Mouse (Mus musculus) neural tube, embryonic 12.5 days (tissue): ENCODE data around the gene Usp49. TPM values are rescaled to one million over a fixed set of nuclear protein-coding genes. Genes with fewer than 3 reads are reported as not detected.
"Not testable (repeated sequence)": the region's sequence is repeated elsewhere in the genome, so short reads cannot be mapped to it uniquely, and the experiment has no call there.

Experiments
- ATAC-seq: fragments of 200-750 bp; cut with Nextera tagmentation; 2 replicates; pipeline ENCODE4 v1.8.0; 2017; ENCODE audit warnings: low read depth, mild to moderate bottlenecking, moderate TSS enrichment, moderate library complexity; ENCODE audit not compliant: low FRiP score
- H3K27ac ChIP-seq: fragments of 300-500 bp; sonication (generic); 2 replicates; pipeline ENCODE4 v1.5.1; 2016
- H3K27me3 ChIP-seq: fragments of 300-500 bp; sonication (generic); replicated peaks from 2 replicates; pipeline ENCODE4 v1.6.1; 2016; ENCODE audit warnings: mild to moderate bottlenecking
- H3K36me3 ChIP-seq: fragments of 300-500 bp; sonication (generic); 2 replicates; pipeline ENCODE4 v1.6.1; 2016; ENCODE audit warnings: mild to moderate bottlenecking
- H3K4me1 ChIP-seq: fragments of 300-500 bp; sonication (generic); 2 replicates; pipeline ENCODE4 v1.6.1; 2016
- H3K4me2 ChIP-seq: fragments of 300-500 bp; sonication (generic); replicated peaks from 2 replicates; pipeline ENCODE4 v1.6.1; 2016; ENCODE audit warnings: mild to moderate bottlenecking
- H3K4me3 ChIP-seq: fragments of 300-500 bp; sonication (generic); 2 replicates; pipeline ENCODE4 v1.5.1; 2016
- H3K9ac ChIP-seq: fragments of 300-500 bp; sonication (generic); 2 replicates; pipeline ENCODE4 v1.6.1; 2016; ENCODE audit warnings: mild to moderate bottlenecking
- H3K9me3 ChIP-seq: fragments of 300-500 bp; sonication (generic); 2 replicates; pipeline ENCODE4 v1.6.1; 2016; ENCODE audit warnings: mild to moderate bottlenecking
- WGBS: fragments of 180-500 bp; shearing (Covaris S2); methylation state at CpG from one replicate; pipeline ENCODE4 v1.1.7; 2016; 5-methylcytosine and 5-hydroxymethylcytosine counted together
- polyA plus RNA-seq: library from polyadenylated mRNA; unstranded; fragments of >200 nt; fragmentation: Nextera tagmentation; extraction: Ambion mirVana; gene quantifications from 2 replicates; pipeline ENCODE4 v1.2.1, GENCODE M21; 2016

Gene Usp49
- polyA plus RNA-seq, 1 experiment from 2014 or later, result 12.5 TPM

- Histone ChIP-seq H3K27me3 (no peaks in the 10 kb centered on the region), H3K27ac (peak overlapping the region; percentile 69), H3K4me2 (peak overlapping the region; percentile 88), H3K9ac (peak overlapping the region; percentile 78), H3K9me3 (no peaks in the 10 kb centered on the region), H3K36me3 (peaks cover 13% of the 10 kb centered on the region), H3K4me1 (peaks cover 32% of the 10 kb centered on the region), H3K4me3 (peak overlapping the region; percentile 58)
- WGBS, result under 1% methylated on average over 56 of the region's 61 CpGs
- peak; percentile 72 for ATAC-seq
These were observed 493 bp upstream of the Usp49 start for GRCm38 (mm10) chr17:47629717-47630677.

- 0 out of 2 replicates have a peak overlapping the region, but pooled peaks have one; percentile 5 for H3K9ac ChIP-seq
- no peak overlapping the region for H3K4me3 ChIP-seq
- H3K27me3 ChIP-seq, result no peaks in the 10 kb centered on the region
- H3K4me2 ChIP-seq, result peak overlapping the region; percentile 22
- H3K9me3 ChIP-seq, result no peaks in the 10 kb centered on the region
- no peak overlapping the region for H3K27ac ChIP-seq
- no peak for ATAC-seq
- peaks cover 32% of the 10 kb centered on the region for H3K4me1 ChIP-seq
- peaks cover 5% of the 10 kb centered on the region; the same call in 1 of the 2 replicates for H3K36me3 ChIP-seq
- 71% methylated on average over 4 of the region's 4 CpGs for WGBS
These were observed 1.8 kb downstream of the Usp49 start for GRCm38 (mm10) chr17:47632181-47632840.

GRCm38 (mm10) chr17:47633999-47634770 is 3.7 kb downstream of the Usp49 start:
- Histone ChIP-seq H3K36me3 (peaks cover 5% of the 10 kb centered on the region; the same call in 1 of the 2 replicates), H3K9me3 (no peaks in the 10 kb centered on the region), H3K4me1 (peaks cover 25% of the 10 kb centered on the region), H3K4me3 (no peak overlapping the region), H3K27ac (no peak overlapping the region), H3K27me3 (no peaks in the 10 kb centered on the region), H3K9ac (no peak overlapping the region), H3K4me2 (no peak overlapping the region)
- WGBS, result 76% methylated on average over 7 of the region's 7 CpGs
- ATAC-seq, result no peak

GRCm38 (mm10) chr17:47642992-47643391 is 12.5 kb downstream of the Usp49 start:
- Histone ChIP-seq H3K4me2 (no peak overlapping the region), H3K9me3 (no peaks in the 10 kb centered on the region), H3K27ac (no peak overlapping the region), H3K4me3 (no peak overlapping the region), H3K36me3 (no peaks in the 10 kb centered on the region), H3K4me1 (no peaks in the 10 kb centered on the region; the same call in 1 of the 2 replicates), H3K9ac (no peak overlapping the region), H3K27me3 (no peaks in the 10 kb centered on the region)
- ATAC-seq, result no peak
- WGBS, result 82% methylated on average over 2 of the region's 2 CpGs

GRCm38 (mm10) chr17:47646683-47647082 is 16.2 kb downstream of the Usp49 start:
- Histone ChIP-seq H3K27ac (no peak overlapping the region), H3K36me3 (no peaks in the 10 kb centered on the region), H3K9me3 (no peaks in the 10 kb centered on the region), H3K4me2 (no peak overlapping the region), H3K27me3 (no peaks in the 10 kb centered on the region), H3K9ac (no peak overlapping the region), H3K4me3 (no peak overlapping the region), H3K4me1 (no peaks in the 10 kb centered on the region; the same call in 1 of the 2 replicates)
- no peak for ATAC-seq
- 60% methylated on average over 1 of the region's 1 CpGs for WGBS

GRCm38 (mm10) chr17:47648966-47649365 is 18.5 kb downstream of the Usp49 start:
- Histone ChIP-seq H3K4me2 (no peak overlapping the region), H3K27me3 (no peaks in the 10 kb centered on the region), H3K36me3 (peaks cover 6% of the 10 kb centered on the region; the same call in 1 of the 2 replicates), H3K27ac (no peak overlapping the region), H3K4me1 (no peaks in the 10 kb centered on the region; the same call in 1 of the 2 replicates), H3K9me3 (no peaks in the 10 kb centered on the region), H3K9ac (no peak overlapping the region), H3K4me3 (no peak overlapping the region)
- 24% methylated on average over 4 of the region's 4 CpGs for WGBS
- ATAC-seq, result 0 out of 2 replicates have a peak, but pooled peaks have one; percentile 17

GRCm38 (mm10) chr17:47651953-47652352 is 21.5 kb downstream of the Usp49 start:
- Histone ChIP-seq H3K36me3 (peaks cover 6% of the 10 kb centered on the region; the same call in 1 of the 2 replicates), H3K27ac (no peak overlapping the region), H3K9ac (no peak overlapping the region), H3K4me3 (no peak overlapping the region), H3K4me2 (no peak overlapping the region), H3K9me3 (no peaks in the 10 kb centered on the region), H3K4me1 (no peaks in the 10 kb centered on the region; the same call in 1 of the 2 replicates), H3K27me3 (no peaks in the 10 kb centered on the region)
- ATAC-seq, result no peak
- WGBS, result 77% methylated on average over 2 of the region's 2 CpGs

GRCm38 (mm10) chr17:47654346-47654745 is 23.9 kb downstream of the Usp49 start:
- not testable (repeated sequence) for ATAC-seq, H3K4me3 ChIP-seq, H3K9ac ChIP-seq, H3K9me3 ChIP-seq, H3K27me3 ChIP-seq, H3K4me2 ChIP-seq, H3K4me1 ChIP-seq, H3K36me3 ChIP-seq, H3K27ac ChIP-seq
- 92% methylated on average over 8 of the region's 8 CpGs for WGBS

- Histone ChIP-seq H3K36me3 (peaks cover 9% of the 10 kb centered on the region; the same call in 1 of the 2 replicates), H3K9ac (no peak overlapping the region), H3K9me3 (no peaks in the 10 kb centered on the region), H3K27ac (no peak overlapping the region), H3K27me3 (no peaks in the 10 kb centered on the region), H3K4me3 (no peak overlapping the region), H3K4me2 (no peak overlapping the region), H3K4me1 (no peaks in the 10 kb centered on the region)
- 88% methylated on average over 5 of the region's 5 CpGs for WGBS
- no peak for ATAC-seq
These were observed 25.2 kb downstream of the Usp49 start for GRCm38 (mm10) chr17:47655697-47656096.

- Histone ChIP-seq H3K27ac (no peak overlapping the region), H3K36me3 (peaks cover 9% of the 10 kb centered on the region; the same call in 1 of the 2 replicates), H3K4me1 (no peaks in the 10 kb centered on the region; the same call in 1 of the 2 replicates), H3K4me2 (no peak overlapping the region), H3K4me3 (no peak overlapping the region), H3K27me3 (no peaks in the 10 kb centered on the region), H3K9ac (no peak overlapping the region), H3K9me3 (no peaks in the 10 kb centered on the region)
- no peak for ATAC-seq
- 82% methylated on average over 4 of the region's 4 CpGs for WGBS
These were observed 27.4 kb downstream of the Usp49 start for GRCm38 (mm10) chr17:47657901-47658300.

- Histone ChIP-seq H3K4me2 (no peak overlapping the region), H3K4me3 (no peak overlapping the region), H3K4me1 (peaks cover 6% of the 10 kb centered on the region; the same call in 1 of the 2 replicates), H3K36me3 (peaks cover 4% of the 10 kb centered on the region; the same call in 1 of the 2 replicates), H3K27ac (no peak overlapping the region), H3K9me3 (no peaks in the 10 kb centered on the region), H3K9ac (no peak overlapping the region), H3K27me3 (no peaks in the 10 kb centered on the region)
- WGBS, result 92% methylated on average over 3 of the region's 3 CpGs
- ATAC-seq, result no peak
These were observed 28.3 kb downstream of the Usp49 start for GRCm38 (mm10) chr17:47658741-47659243.
